Mouse (Mus musculus) MEL (cell line): Measurements from ENCODE around the gene Zfp827.

Experiments
- CTCF ChIP-seq, 3 experiments: IDR thresholded peaks in 2 of 3; conservative IDR thresholded peaks in 1 of 3; 2 replicates each; pipeline ENCODE4 v1.5.1; 2011 to 2012; ENCODE audit warnings: low read length in 3 of 3, low read depth in 2 of 3, mild to moderate bottlenecking in 2 of 3, improper control_type of control experiment in 1 of 3, inconsistent platforms in 1 of 3, mixed read lengths in 1 of 3, moderate library complexity in 1 of 3; ENCODE audit not compliant: control insufficient read depth in 1 of 3, insufficient read depth in 1 of 3, poor library complexity in 1 of 3, severe bottlenecking in 1 of 3
- MEF2A ChIP-seq: IDR thresholded peaks from 2 replicates; pipeline ENCODE4 v1.6.1; 2014; ENCODE audit warnings: low read depth, mild to moderate bottlenecking, inconsistent platforms, low read length, improper control_type of control experiment; ENCODE audit not compliant: poor library complexity, insufficient replicate concordance, severe bottlenecking; ENCODE audit errors: extremely low read depth
- POLR2AphosphoS2 ChIP-seq: IDR thresholded peaks from 2 replicates; pipeline ENCODE4 v1.6.1; 2011; ENCODE audit warnings: low read length, improper control_type of control experiment

GRCm38 (mm10) chr8:79111461-79111860, 83.2 kb downstream of the Zfp827 start:
- TF ChIP-seq MEF2A: no peak
- TF ChIP-seq CTCF (IDR thresholded peaks at IDR 0.05 in 2 of 3, conservative IDR thresholded peaks at IDR 0.05 in 1 of 3; ENCODE audit: control insufficient read depth in 1 of 3, insufficient read depth in 1 of 3, low read depth in 2 of 3, low read length in 3 of 3, poor library complexity in 1 of 3, severe bottlenecking in 1 of 3): no peak
- no peak for TF ChIP-seq POLR2AphosphoS2
